Mouse (Mus musculus) liver, adult 2 months (tissue): Measurements from ENCODE around the gene Rpp21.

Experiments
- CTCF ChIP-seq: fragments of 200-500 bp; IDR thresholded peaks from 2 replicates; pipeline ENCODE4 v1.5.1; 2011; ENCODE audit warnings: low read depth, low read length, control low read depth
- POLR2A ChIP-seq: fragments of 200-500 bp; IDR thresholded peaks from 2 replicates; pipeline ENCODE4 v1.6.1; 2011; ENCODE audit warnings: low read length, control low read depth; ENCODE audit not compliant: insufficient read depth; ENCODE audit errors: extremely low read depth

GRCm38 (mm10) chr17:36206846-36207245 lies 51.0 kb downstream of the Rpp21 start:
- no peak for TF ChIP-seq CTCF
- no peak for TF ChIP-seq POLR2A
